Mouse (Mus musculus): ENCODE data around the gene Rcbtb2. TPM values are rescaled to one million over a fixed set of nuclear protein-coding genes. Genes with fewer than 3 reads are reported as not detected.

The Rcbtb2 gene
- polyA plus RNA-seq, 1 experiment from 2014 or later, result 45.6 TPM

DNA sequence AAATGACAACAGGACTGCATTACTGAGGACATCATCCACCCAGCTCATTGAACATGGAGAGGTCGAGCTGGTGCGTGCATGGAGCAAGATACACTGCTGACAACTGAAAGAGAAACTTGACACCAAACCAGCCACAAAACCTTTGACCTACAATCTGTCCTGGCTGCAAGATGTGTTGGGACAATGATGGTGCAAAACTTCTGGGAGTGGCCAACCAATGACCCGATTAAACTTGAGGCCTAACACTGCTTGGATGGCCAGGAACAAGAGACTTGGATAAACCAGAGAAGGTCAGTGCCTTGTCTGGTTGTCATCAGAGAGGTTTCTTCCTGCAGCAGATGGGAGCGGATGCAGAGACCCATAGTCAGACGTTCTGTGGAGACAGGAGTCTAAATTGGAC is 7.7 kb downstream of the Rcbtb2 start:
- DNase-seq (ENCODE audit: low spot score) (no peak), ATAC-seq (no peak; the same call in 1 of the 2 replicates)
- TF ChIP-seq CTCF (IDR thresholded peaks at IDR 0.05) (no peak), EP300 (IDR thresholded peaks at IDR 0.05) (no peak)
- Histone ChIP-seq H3K27ac (ENCODE audit: low read length) (no peak overlapping the region), H3K36me3 (ENCODE audit: insufficient read depth, low read length) (no peaks in the 10 kb centered on the region), H3K9me3 (ENCODE audit: low read length) (no peaks in the 10 kb centered on the region), H3K4me3 (ENCODE audit: low read depth, low read length) (no peak overlapping the region), H3K4me2 (replicated peaks; ENCODE audit: low read depth, low read length) (no peak overlapping the region), H3K4me1 (ENCODE audit: insufficient read depth, low read depth, low read length) (no peaks in the 10 kb centered on the region), H3K27me3 (replicated peaks; ENCODE audit: insufficient read depth, low read length) (no peaks in the 10 kb centered on the region), H3K9ac (replicated peaks; ENCODE audit: low read depth) (no peak overlapping the region)
- 59% methylated on average over 5 of the region's 5 CpGs for WGBS

DNA sequence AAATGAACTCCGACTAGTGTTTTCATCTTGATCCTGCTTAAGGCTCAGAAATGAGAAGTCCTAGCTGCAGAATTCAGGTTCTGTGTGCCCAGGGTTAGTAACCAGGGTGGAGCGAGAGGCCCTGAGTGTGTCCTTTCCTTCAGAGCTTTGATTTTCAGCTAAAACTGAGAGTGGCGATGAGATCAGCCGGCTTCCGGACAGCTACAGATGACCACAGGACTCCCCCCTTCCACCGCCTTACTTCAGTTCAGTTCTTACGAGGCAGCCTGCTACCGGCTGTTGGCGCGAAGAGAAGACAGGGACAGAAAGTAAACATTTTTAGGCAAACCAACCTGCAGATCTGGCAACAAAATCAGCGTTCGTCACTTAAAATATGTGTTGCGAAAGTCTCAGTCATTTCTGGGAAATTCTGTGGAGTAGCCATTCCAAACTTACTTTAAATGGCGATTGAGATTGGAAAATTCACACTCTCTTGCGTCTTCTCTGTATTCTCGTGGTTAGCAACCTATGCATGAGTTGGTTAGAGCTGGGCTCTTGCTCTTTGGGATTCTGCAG is 9.1 kb downstream of the Rcbtb2 start:
- TF ChIP-seq EP300 (IDR thresholded peaks at IDR 0.05) (no peak), CTCF (IDR thresholded peaks at IDR 0.05) (no peak)
- H3K4me2 ChIP-seq (replicated peaks; ENCODE audit: low read depth, low read length), result no peak overlapping the region
- DNase-seq (ENCODE audit: low spot score) (peak; percentile 56), ATAC-seq (peak; percentile 26; the same call in 1 of the 2 replicates)
- no peaks in the 10 kb centered on the region for H3K36me3 ChIP-seq (ENCODE audit: insufficient read depth, low read length)
- H3K4me1 ChIP-seq (ENCODE audit: insufficient read depth, low read depth, low read length), result no peaks in the 10 kb centered on the region
- no peak overlapping the region for H3K4me3 ChIP-seq (ENCODE audit: low read depth, low read length)
- no peaks in the 10 kb centered on the region for H3K27me3 ChIP-seq (replicated peaks; ENCODE audit: insufficient read depth, low read length)
- no peaks in the 10 kb centered on the region for H3K9me3 ChIP-seq (ENCODE audit: low read length)
- 53% methylated on average over 16 of the region's 16 CpGs for WGBS
- H3K9ac ChIP-seq (replicated peaks; ENCODE audit: low read depth), result no peak overlapping the region
- no peak overlapping the region for H3K27ac ChIP-seq (ENCODE audit: low read length)

DNA sequence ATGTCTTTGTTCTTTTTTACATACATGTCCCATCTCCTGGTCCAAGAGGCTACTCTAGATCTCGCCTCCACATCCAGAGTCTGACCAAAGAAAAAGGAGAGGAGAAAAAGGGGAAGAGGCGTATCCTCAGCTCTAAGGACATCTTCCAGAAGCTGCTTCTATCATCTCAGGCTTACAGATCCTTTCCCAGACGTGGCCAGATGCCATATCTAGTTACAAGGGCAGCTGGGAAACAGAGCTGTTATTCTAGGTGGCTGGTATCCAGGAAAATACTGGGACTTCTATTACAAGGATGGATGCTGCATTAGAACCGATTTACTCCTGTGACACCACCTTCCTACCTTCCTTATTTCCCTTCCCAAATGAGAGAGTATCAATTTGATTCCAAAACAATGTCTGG is 9.9 kb downstream of the Rcbtb2 start:
- ATAC-seq (no peak), DNase-seq (ENCODE audit: low spot score) (no peak)
- Histone ChIP-seq H3K9ac (replicated peaks; ENCODE audit: low read depth) (no peak overlapping the region), H3K4me2 (replicated peaks; ENCODE audit: low read depth, low read length) (no peak overlapping the region), H3K4me3 (ENCODE audit: low read depth, low read length) (no peak overlapping the region), H3K27ac (ENCODE audit: low read length) (no peak overlapping the region), H3K36me3 (ENCODE audit: insufficient read depth, low read length) (no peaks in the 10 kb centered on the region), H3K9me3 (ENCODE audit: low read length) (no peaks in the 10 kb centered on the region), H3K4me1 (ENCODE audit: insufficient read depth, low read depth, low read length) (no peaks in the 10 kb centered on the region), H3K27me3 (replicated peaks; ENCODE audit: insufficient read depth, low read length) (no peaks in the 10 kb centered on the region)
- TF ChIP-seq EP300 (IDR thresholded peaks at IDR 0.05), result no peak
- TF ChIP-seq CTCF (IDR thresholded peaks at IDR 0.05), result no peak
- 77% methylated on average over 4 of the region's 4 CpGs for WGBS

DNA sequence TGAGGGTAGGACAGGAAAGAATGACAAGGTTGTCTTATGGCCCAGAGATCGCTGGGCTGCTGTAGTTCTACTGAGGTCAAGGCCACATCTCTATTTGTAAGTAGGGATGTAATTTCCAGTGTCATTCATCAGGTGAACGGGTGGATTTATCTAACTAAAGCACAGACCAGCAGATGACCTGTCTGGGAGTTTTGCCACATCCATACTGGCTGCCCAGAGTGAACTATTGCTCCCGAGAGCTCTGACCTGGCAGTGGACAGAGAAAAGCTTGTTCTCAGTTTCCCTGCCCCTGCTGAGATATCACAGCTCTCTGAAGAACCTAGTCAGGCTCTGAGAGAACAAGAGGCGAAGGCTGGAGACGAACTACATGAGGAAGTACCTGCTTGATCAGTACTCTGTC is 14.4 kb downstream of the Rcbtb2 start:
- ATAC-seq (no peak), DNase-seq (ENCODE audit: low spot score) (no peak)
- TF ChIP-seq CTCF (IDR thresholded peaks at IDR 0.05), result no peak
- TF ChIP-seq EP300 (IDR thresholded peaks at IDR 0.05), result no peak
- Histone ChIP-seq H3K4me1 (ENCODE audit: insufficient read depth, low read depth, low read length) (no peaks in the 10 kb centered on the region), H3K4me3 (ENCODE audit: low read depth, low read length) (no peak overlapping the region), H3K27ac (ENCODE audit: low read length) (no peak overlapping the region), H3K9me3 (ENCODE audit: low read length) (no peaks in the 10 kb centered on the region), H3K27me3 (replicated peaks; ENCODE audit: insufficient read depth, low read length) (no peaks in the 10 kb centered on the region), H3K36me3 (ENCODE audit: insufficient read depth, low read length) (no peaks in the 10 kb centered on the region), H3K9ac (replicated peaks; ENCODE audit: low read depth) (no peak overlapping the region), H3K4me2 (replicated peaks; ENCODE audit: low read depth, low read length) (no peak overlapping the region)
- WGBS, result 61% methylated on average over 5 of the region's 5 CpGs

DNA sequence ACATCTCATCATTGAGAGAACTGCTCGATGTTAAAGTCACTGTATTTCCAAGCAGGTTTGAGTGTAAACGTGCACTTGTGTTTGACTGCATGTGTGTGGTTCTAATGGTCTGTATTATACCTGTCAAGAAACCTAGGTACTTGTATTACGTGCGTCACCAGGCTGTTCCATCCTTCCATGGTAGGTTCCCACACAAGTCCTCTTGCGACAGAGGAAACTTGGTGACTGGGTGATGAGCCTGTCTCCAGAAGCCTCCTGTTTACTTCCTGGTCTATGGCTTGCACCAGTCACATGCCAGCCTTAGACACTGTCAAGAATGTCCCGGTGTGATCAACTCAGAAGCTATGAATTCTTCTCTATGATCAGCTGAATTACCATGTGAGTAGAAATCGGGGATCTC is 15.6 kb downstream of the Rcbtb2 start:
- Histone ChIP-seq H3K27ac (ENCODE audit: low read length) (no peak overlapping the region), H3K9ac (replicated peaks; ENCODE audit: low read depth) (no peak overlapping the region), H3K36me3 (ENCODE audit: insufficient read depth, low read length) (no peaks in the 10 kb centered on the region), H3K4me2 (replicated peaks; ENCODE audit: low read depth, low read length) (no peak overlapping the region), H3K27me3 (replicated peaks; ENCODE audit: insufficient read depth, low read length) (no peaks in the 10 kb centered on the region), H3K4me3 (ENCODE audit: low read depth, low read length) (no peak overlapping the region), H3K4me1 (ENCODE audit: insufficient read depth, low read depth, low read length) (no peaks in the 10 kb centered on the region), H3K9me3 (ENCODE audit: low read length) (no peaks in the 10 kb centered on the region)
- WGBS, result 88% methylated on average over 7 of the region's 7 CpGs
- DNase-seq (ENCODE audit: low spot score), result no peak
- TF ChIP-seq CTCF (IDR thresholded peaks at IDR 0.05), result no peak
- no peak for TF ChIP-seq EP300 (IDR thresholded peaks at IDR 0.05)
- ATAC-seq, result no peak

DNA sequence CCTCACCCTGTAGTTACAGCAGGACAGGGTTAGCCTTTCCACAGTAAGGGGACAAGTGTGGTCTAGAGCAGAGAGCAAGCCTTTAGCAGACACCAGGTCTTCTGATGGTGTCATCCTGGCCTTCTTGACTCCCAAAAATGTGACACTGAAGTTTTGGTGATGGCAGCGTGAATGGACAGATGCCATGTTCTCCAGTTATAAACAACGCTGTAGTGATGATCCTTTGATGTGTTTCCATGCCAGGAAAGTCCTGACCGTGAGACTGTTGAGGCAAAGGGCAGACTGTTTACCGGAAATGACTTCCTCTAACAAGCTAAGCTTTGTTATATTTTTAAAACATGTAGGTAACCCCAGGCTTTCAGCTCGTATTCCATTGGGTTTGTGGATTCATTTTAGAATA is 17.0 kb downstream of the Rcbtb2 start:
- Histone ChIP-seq H3K27ac (ENCODE audit: low read length) (no peak overlapping the region), H3K9me3 (ENCODE audit: low read length) (no peaks in the 10 kb centered on the region), H3K4me3 (ENCODE audit: low read depth, low read length) (no peak overlapping the region), H3K4me2 (replicated peaks; ENCODE audit: low read depth, low read length) (no peak overlapping the region), H3K9ac (replicated peaks; ENCODE audit: low read depth) (no peak overlapping the region), H3K36me3 (ENCODE audit: insufficient read depth, low read length) (no peaks in the 10 kb centered on the region), H3K27me3 (replicated peaks; ENCODE audit: insufficient read depth, low read length) (no peaks in the 10 kb centered on the region), H3K4me1 (ENCODE audit: insufficient read depth, low read depth, low read length) (0 out of 2 replicates have a peak, but pooled peaks cover 3% of the 10 kb centered on the region)
- ATAC-seq, result no peak
- DNase-seq (ENCODE audit: low spot score), result no peak
- TF ChIP-seq CTCF (IDR thresholded peaks at IDR 0.05), result no peak
- no peak for TF ChIP-seq EP300 (IDR thresholded peaks at IDR 0.05)
- 36% methylated on average over 5 of the region's 5 CpGs for WGBS

DNA sequence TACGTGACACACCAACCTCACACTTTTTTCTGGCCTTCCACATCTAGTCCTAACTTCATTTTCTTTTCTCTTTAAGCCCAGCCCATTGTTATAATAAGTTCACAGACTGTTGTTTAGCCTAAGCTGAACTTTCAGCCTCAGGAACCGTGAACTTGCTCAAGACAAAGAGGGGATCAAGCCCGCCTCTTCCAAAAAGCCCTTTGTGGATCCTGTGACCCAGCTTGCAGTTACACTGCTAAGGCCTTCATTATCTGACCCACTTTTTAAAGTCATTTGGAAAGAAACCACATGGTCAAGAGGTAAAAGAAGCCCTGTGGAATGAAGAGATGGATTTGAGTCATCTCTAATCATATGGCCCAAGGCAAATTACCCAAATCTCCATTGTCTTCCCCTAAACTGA is 19.0 kb downstream of the Rcbtb2 start:
- Histone ChIP-seq H3K9ac (replicated peaks; ENCODE audit: low read depth) (no peak overlapping the region), H3K9me3 (ENCODE audit: low read length) (no peaks in the 10 kb centered on the region), H3K4me2 (replicated peaks; ENCODE audit: low read depth, low read length) (no peak overlapping the region), H3K4me1 (ENCODE audit: insufficient read depth, low read depth, low read length) (0 out of 2 replicates have a peak, but pooled peaks cover 3% of the 10 kb centered on the region), H3K27me3 (replicated peaks; ENCODE audit: insufficient read depth, low read length) (no peaks in the 10 kb centered on the region), H3K27ac (ENCODE audit: low read length) (no peak overlapping the region), H3K36me3 (ENCODE audit: insufficient read depth, low read length) (no peaks in the 10 kb centered on the region), H3K4me3 (ENCODE audit: low read depth, low read length) (no peak overlapping the region)
- ATAC-seq, result no peak
- TF ChIP-seq EP300 (IDR thresholded peaks at IDR 0.05) (no peak), CTCF (IDR thresholded peaks at IDR 0.05) (no peak)
- 84% methylated on average over 3 of the region's 3 CpGs for WGBS
- DNase-seq (ENCODE audit: low spot score), result no peak

Data from lung, postnatal 0 days (tissue).